Mouse (Mus musculus): ENCODE measurements around the gene Cntd1. TPM values are rescaled to one million over a fixed set of nuclear protein-coding genes. Genes with fewer than 3 reads are reported as not detected.

Gene Cntd1
- total RNA-seq (2015) (1.1 and 2.0 TPM in 2 replicates), total RNA-seq (2017) (1.2 and 1.3 TPM in 2 replicates)

- ATAC-seq (replicated peaks; ENCODE audit: poor library complexity), result peak; percentile 96
Observed at GRCm38 (mm10) chr11:101278223-101279192, at the start of gene Cntd1, which contains the start of gene Coa3. Cntd1 (plus strand) TSS chr11:101279012. Coa3 (minus strand) TSS chr11:101279114.

GRCm38 (mm10) chr11:101229361-101229900 lies 49.4 kb upstream of the Cntd1 start:
- no peak for ATAC-seq (replicated peaks; ENCODE audit: poor library complexity)

- no peak for ATAC-seq (replicated peaks; ENCODE audit: poor library complexity)
Observed at GRCm38 (mm10) chr11:101230061-101230511, 48.7 kb upstream of the Cntd1 start.

- ATAC-seq (replicated peaks; ENCODE audit: poor library complexity), result no peak
Observed at GRCm38 (mm10) chr11:101230526-101230925, 48.3 kb upstream of the Cntd1 start.

GRCm38 (mm10) chr11:101230991-101231871 lies 47.6 kb upstream of the Cntd1 start:
- no peak for ATAC-seq (replicated peaks; ENCODE audit: poor library complexity)

- ATAC-seq (replicated peaks; ENCODE audit: poor library complexity), result peak; percentile 81
Observed at GRCm38 (mm10) chr11:101232010-101232839, 46.6 kb upstream of the Cntd1 start.

GRCm38 (mm10) chr11:101233240-101233639 lies 45.6 kb upstream of the Cntd1 start:
- ATAC-seq (replicated peaks; ENCODE audit: poor library complexity), result no peak

GRCm38 (mm10) chr11:101234124-101234523 lies 44.7 kb upstream of the Cntd1 start:
- no peak for ATAC-seq (replicated peaks; ENCODE audit: poor library complexity)

GRCm38 (mm10) chr11:101235429-101235828 lies 43.4 kb upstream of the Cntd1 start:
- ATAC-seq (replicated peaks; ENCODE audit: poor library complexity), result no peak

- no peak for ATAC-seq (replicated peaks; ENCODE audit: poor library complexity)
Observed at GRCm38 (mm10) chr11:101236782-101237181, 42.0 kb upstream of the Cntd1 start.

- no peak for ATAC-seq (replicated peaks; ENCODE audit: poor library complexity)
Observed at GRCm38 (mm10) chr11:101238071-101238647, 40.7 kb upstream of the Cntd1 start.

GRCm38 (mm10) chr11:101245071-101245470 lies 33.7 kb upstream of the Cntd1 start:
- ATAC-seq (replicated peaks; ENCODE audit: poor library complexity), result no peak

GRCm38 (mm10) chr11:101245855-101246701 lies 32.7 kb upstream of the Cntd1 start, which contains the start of gene Ramp2:
Ramp2 (plus strand) TSS chr11:101246028.
- ATAC-seq (replicated peaks; ENCODE audit: poor library complexity), result peak; percentile 55

GRCm38 (mm10) chr11:101246702-101247012 lies 32.2 kb upstream of the Cntd1 start:
- peak; percentile 15; the same call in 1 of the 2 replicates for ATAC-seq (replicated peaks; ENCODE audit: poor library complexity)

- no peak for ATAC-seq (replicated peaks; ENCODE audit: poor library complexity)
Observed at GRCm38 (mm10) chr11:101247521-101248030, 31.2 kb upstream of the Cntd1 start.

GRCm38 (mm10) chr11:101248258-101248994 lies 30.4 kb upstream of the Cntd1 start:
- peak; percentile 66 for ATAC-seq (replicated peaks; ENCODE audit: poor library complexity)

- no peak for ATAC-seq (replicated peaks; ENCODE audit: poor library complexity)
Observed at GRCm38 (mm10) chr11:101251031-101251430, 27.8 kb upstream of the Cntd1 start.

- ATAC-seq (replicated peaks; ENCODE audit: poor library complexity), result no peak
Observed at GRCm38 (mm10) chr11:101252941-101253340, 25.9 kb upstream of the Cntd1 start.
